In the genomic region with DNA sequence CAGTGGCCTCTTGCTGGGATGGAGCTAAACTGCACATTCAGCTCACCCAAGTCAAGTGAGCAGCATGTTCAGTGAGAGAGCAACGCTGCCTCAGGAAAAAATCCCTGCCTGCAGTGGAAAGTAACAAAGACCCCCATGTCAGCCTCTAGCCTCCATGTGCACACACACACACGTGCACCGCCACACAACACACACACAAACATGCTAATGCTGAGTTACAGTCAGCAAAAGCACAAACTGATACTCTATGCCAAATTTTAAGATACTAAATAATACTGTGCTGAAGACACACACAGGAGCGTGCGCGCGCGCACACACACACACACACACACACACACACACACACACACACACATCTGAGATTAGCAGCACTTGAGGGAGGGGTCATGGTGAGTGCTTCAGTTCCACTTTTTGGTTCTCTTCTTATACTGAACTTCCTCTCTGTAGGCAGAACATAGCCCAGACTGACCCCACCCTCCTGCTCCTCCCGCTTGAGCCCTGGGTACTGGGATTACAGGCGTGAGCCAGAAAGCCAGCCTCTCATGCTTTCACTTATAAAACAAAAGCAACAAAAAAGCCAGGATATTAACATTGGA, we compare ENCODE assay signal across 9 mouse cellular contexts. TPM values are rescaled to one million over a fixed set of nuclear protein-coding genes. Genes with fewer than 3 reads are reported as not detected.
DNase-seq lines count a peak whose midpoint lies in the region; ATAC-seq and TF ChIP-seq lines count a peak whose summit lies in the region.
"Had no signal": no experiment of that assay in that cellular context is flagged by ENCODE, and none has a peak within 500 bp of the region (broad histone marks: within the 10 kb centered on the region; RNA-seq: fewer than 3 reads in every experiment).

No protein-coding gene starts in this region.

- H3K4me3 ChIP-seq in kidney, embryonic 14.5 days (ENCODE audit: low read length) = no peak overlapping the region
- no peak overlapping the region for H3K4me3 ChIP-seq in lung, embryonic 14.5 days (ENCODE audit: low read depth, low read length)
- H3K4me3 ChIP-seq in small intestine, adult 2 months (ENCODE audit: low read depth, low read length) = no peak overlapping the region

- no peak for TF ChIP-seq CTCF in brain, embryonic 14.5 days (IDR thresholded peaks at IDR 0.05; ENCODE audit: borderline replicate concordance, extremely low read depth, insufficient read depth, insufficient read length)
- TF ChIP-seq CTCF in lung, embryonic 14.5 days (IDR thresholded peaks at IDR 0.05; ENCODE audit: low read depth) = no peak
- no peak for TF ChIP-seq CTCF in small intestine, adult 2 months (IDR thresholded peaks at IDR 0.05; ENCODE audit: extremely low read depth, insufficient read length, insufficient replicate concordance, low read depth, low read length)

- WGBS in kidney, embryonic 14.5 days = 90% methylated on average over 10 of the region's 10 CpGs
- 83% methylated on average over 10 of the region's 10 CpGs for WGBS in lung, embryonic 14.5 days
- 74% methylated on average over 10 of the region's 10 CpGs for WGBS in small intestine, adult 2 months

- no peak for ATAC-seq in kidney, embryonic 14.5 days (ENCODE audit: low FRiP score, low TSS enrichment)
- no peak for ATAC-seq in lung, embryonic 14.5 days (ENCODE audit: insufficient read depth)

- no peak overlapping the region for H3K9ac ChIP-seq in kidney, embryonic 14.5 days (ENCODE audit: low read depth, low read length)
- no peak overlapping the region for H3K9ac ChIP-seq in lung, embryonic 14.5 days

- H3K9me3 ChIP-seq in kidney, embryonic 14.5 days (ENCODE audit: control insufficient read depth, low read length) = no peaks in the 10 kb centered on the region
- 0 out of 2 replicates have a peak, but pooled peaks cover 2% of the 10 kb centered on the region for H3K9me3 ChIP-seq in lung, embryonic 14.5 days (ENCODE audit: low read depth, low read length)

- H3K4me2 ChIP-seq in kidney, embryonic 14.5 days (replicated peaks; ENCODE audit: low read depth, low read length) = no peak overlapping the region
- 0 out of 2 replicates have a peak overlapping the region, but pooled peaks have one; percentile 79 for H3K4me2 ChIP-seq in lung, embryonic 14.5 days

- no peak for TF ChIP-seq POLR2A in brain, embryonic 14.5 days (IDR thresholded peaks at IDR 0.05; ENCODE audit: borderline replicate concordance, extremely low read depth, insufficient read depth, insufficient read length, poor library complexity, severe bottlenecking)
- no peak for TF ChIP-seq POLR2A in small intestine, adult 2 months (IDR thresholded peaks at IDR 0.05; ENCODE audit: low read depth, low read length)

- H3K27ac ChIP-seq in kidney, embryonic 14.5 days (ENCODE audit: low read depth, low read length) = no peak overlapping the region
- no peak overlapping the region for H3K27ac ChIP-seq in lung, embryonic 14.5 days (ENCODE audit: low read depth)
- H3K27ac ChIP-seq in small intestine, adult 2 months (ENCODE audit: insufficient read depth, low read depth, low read length) = peak overlapping the region; percentile 36

- peak; percentile 18 for DNase-seq in kidney, adult 11 months
- DNase-seq in brain, embryonic 14.5 days (ENCODE audit: low read depth) = peak; percentile 5
- no peak for DNase-seq in lung, embryonic 14.5 days
- no peak for DNase-seq in right cerebral cortex, postnatal 14 days
- no peak for DNase-seq in cerebellum, adult 18-20 months

- H3K4me1 ChIP-seq in kidney, embryonic 14.5 days (ENCODE audit: control insufficient read depth, insufficient read depth, low read length) = no peaks in the 10 kb centered on the region
- no peaks in the 10 kb centered on the region for H3K4me1 ChIP-seq in lung, embryonic 14.5 days (ENCODE audit: insufficient read depth)
- H3K4me1 ChIP-seq in small intestine, adult 2 months (ENCODE audit: control insufficient read depth, insufficient read depth, insufficient read length, low read length) = peaks cover 24% of the 10 kb centered on the region

- H3K36me3 ChIP-seq in kidney, embryonic 14.5 days (ENCODE audit: control insufficient read depth, insufficient read depth, low read length) = no peaks in the 10 kb centered on the region
- H3K36me3 ChIP-seq in lung, embryonic 14.5 days (ENCODE audit: insufficient read depth) = no peaks in the 10 kb centered on the region
- H3K36me3 ChIP-seq in small intestine, adult 2 months (ENCODE audit: control insufficient read depth, insufficient read depth, low read length) = peaks cover 1% of the 10 kb centered on the region; the same call in 1 of the 2 replicates

- H3K27me3 ChIP-seq in kidney, embryonic 14.5 days (ENCODE audit: control insufficient read depth, insufficient read depth, low read length) = no peaks in the 10 kb centered on the region
- no peaks in the 10 kb centered on the region for H3K27me3 ChIP-seq in lung, embryonic 14.5 days (ENCODE audit: insufficient read depth, low read length)
- H3K27me3 ChIP-seq in small intestine, adult 2 months (ENCODE audit: control insufficient read depth, insufficient read depth, low read length) = no peaks in the 10 kb centered on the region

RNA-seq across cellular contexts. Expression of gene Naaa, which starts 1.1 kb away (rescaled TPM):
- polyA plus RNA-seq in kidney, embryonic 14.5 days (2014; fragmentation: Nextera tagmentation; extraction: Ambion mirVana) = 18.6 and 22.9 TPM in 2 replicates
- 9.4 and 15.5 TPM in 2 replicates for polyA plus RNA-seq in brain, embryonic 14.5 days (2012; rRNA removed)
- 7.3 and 8.3 TPM in 2 replicates for polyA plus RNA-seq in lung, embryonic 14.5 days (2014; fragmentation: Nextera tagmentation; extraction: Ambion mirVana)
- polyA plus RNA-seq in small intestine, adult 2 months (2012; rRNA removed) = 28.9 and 59.9 TPM in 2 replicates

RNA-seq across cellular contexts. Expression of gene Ppef2, which starts 23.0 kb away (rescaled TPM):
- polyA plus RNA-seq in kidney, embryonic 14.5 days (2014; fragmentation: Nextera tagmentation; extraction: Ambion mirVana) = 0.31 TPM in 1 of 2 replicates, not detected in the other
- polyA plus RNA-seq in brain, embryonic 14.5 days (2012; rRNA removed) = 0.74 and 1.3 TPM in 2 replicates
- polyA plus RNA-seq in lung, embryonic 14.5 days (2014; fragmentation: Nextera tagmentation; extraction: Ambion mirVana) = 0.14 TPM in 1 of 2 replicates, not detected in the other
- polyA plus RNA-seq in small intestine, adult 2 months (2012; rRNA removed) = 0.36 and 1.4 TPM in 2 replicates

RNA-seq across cellular contexts. Expression of gene Sdad1, which starts 31.2 kb away (rescaled TPM):
- 48.3 and 62.6 TPM in 2 replicates for polyA plus RNA-seq in kidney, embryonic 14.5 days (2014; fragmentation: Nextera tagmentation; extraction: Ambion mirVana)
- polyA plus RNA-seq in brain, embryonic 14.5 days (2012; rRNA removed) = 18.7 and 25.4 TPM in 2 replicates
- 44.8 and 45.3 TPM in 2 replicates for polyA plus RNA-seq in lung, embryonic 14.5 days (2014; fragmentation: Nextera tagmentation; extraction: Ambion mirVana)
- polyA plus RNA-seq in small intestine, adult 2 months (2012; rRNA removed) = 2.4 and 4.2 TPM in 2 replicates

RNA-seq across cellular contexts. Expression of gene Cxcl9, which starts 48.8 kb away (rescaled TPM):
- polyA plus RNA-seq in kidney, embryonic 14.5 days (2014; fragmentation: Nextera tagmentation; extraction: Ambion mirVana) = not detected in 2 replicates
- polyA plus RNA-seq in brain, embryonic 14.5 days (2012; rRNA removed) = 0.03 TPM in 1 of 2 replicates, not detected in the other
- 0.43 TPM in 1 of 2 replicates, not detected in the other for polyA plus RNA-seq in lung, embryonic 14.5 days (2014; fragmentation: Nextera tagmentation; extraction: Ambion mirVana)
- polyA plus RNA-seq in small intestine, adult 2 months (2012; rRNA removed) = 1.8 and 7.9 TPM in 2 replicates
- polyA plus RNA-seq: limb, embryonic 11.5 days; stomach, embryonic 16.5 days had no signal

RNA-seq across cellular contexts. Expression of gene Art3, which starts 52.6 kb away (rescaled TPM):
- polyA plus RNA-seq in kidney, embryonic 14.5 days (2014; fragmentation: Nextera tagmentation; extraction: Ambion mirVana) = 1.7 and 3.1 TPM in 2 replicates
- 2.1 and 3.8 TPM in 2 replicates for polyA plus RNA-seq in brain, embryonic 14.5 days (2012; rRNA removed)
- 1.4 and 5.4 TPM in 2 replicates for polyA plus RNA-seq in lung, embryonic 14.5 days (2014; fragmentation: Nextera tagmentation; extraction: Ambion mirVana)
- polyA plus RNA-seq in small intestine, adult 2 months (2012; rRNA removed) = 1.1 and 1.9 TPM in 2 replicates

Comparison
In these comparisons a context has a peak if more than half of its experiments do, and no peak if none do; other contexts are left out.
1. DNase-seq: peak in kidney, adult 11 months (single experiment) and brain, embryonic 14.5 days (single experiment); none in lung, embryonic 14.5 days (single experiment), right cerebral cortex, postnatal 14 days (single experiment) and cerebellum, adult 18-20 months (0 of 2).